Mouse (Mus musculus) heart, embryonic 11.5 days (tissue): ENCODE data around the gene Pglyrp2. TPM values are rescaled to one million over a fixed set of nuclear protein-coding genes. Genes with fewer than 3 reads are reported as not detected.

ENCODE experiments used
- ATAC-seq: fragments of 200-750 bp; cut with Nextera tagmentation; replicated peaks from 2 replicates; pipeline ENCODE4 v1.8.0; 2017; ENCODE audit warnings: moderate library complexity; ENCODE audit not compliant: insufficient number of reproducible peaks, low FRiP score, low TSS enrichment
- H3K27ac ChIP-seq: fragments of 300-500 bp; sonication (generic); 2 replicates; pipeline ENCODE4 v1.5.1; 2014; ENCODE audit warnings: mild to moderate bottlenecking, low read depth, low read length
- H3K27me3 ChIP-seq: fragments of 300-500 bp; sonication (generic); 2 replicates; pipeline ENCODE4 v1.6.1; 2014; ENCODE audit warnings: mild to moderate bottlenecking, low read length, mixed read lengths; ENCODE audit not compliant: control insufficient read depth, insufficient read depth
- H3K36me3 ChIP-seq: fragments of 300-500 bp; sonication (generic); 2 replicates; pipeline ENCODE4 v1.6.1; 2014; ENCODE audit warnings: mild to moderate bottlenecking, low read length, moderate library complexity, mixed read lengths; ENCODE audit not compliant: control insufficient read depth, insufficient read depth
- H3K4me1 ChIP-seq: fragments of 300-500 bp; sonication (generic); 2 replicates; pipeline ENCODE4 v1.6.1; 2014; ENCODE audit warnings: low read length; ENCODE audit not compliant: control insufficient read depth, insufficient read depth
- H3K4me2 ChIP-seq: fragments of 300-500 bp; sonication (generic); 2 replicates; pipeline ENCODE4 v1.6.1; 2014; ENCODE audit warnings: mild to moderate bottlenecking, moderate library complexity
- H3K4me3 ChIP-seq: fragments of 300-500 bp; sonication (generic); 2 replicates; pipeline ENCODE4 v1.5.1; 2014; ENCODE audit warnings: low read depth, low read length
- H3K9ac ChIP-seq: fragments of 300-500 bp; sonication (generic); 2 replicates; pipeline ENCODE4 v1.6.1; 2014; ENCODE audit warnings: mild to moderate bottlenecking, low read depth, low read length, moderate library complexity
- H3K9me3 ChIP-seq: fragments of 300-500 bp; sonication (generic); replicated peaks from 2 replicates; pipeline ENCODE4 v1.6.1; 2016; ENCODE audit warnings: low read length; ENCODE audit not compliant: control insufficient read depth
- WGBS: fragments of 180-500 bp; shearing (Covaris S2); extraction: QIAGEN DNeasy Blood & Tissue Kit; methylation state at CpG from one replicate; pipeline ENCODE4 v1.1.7; 2014; ENCODE audit not compliant: insufficient replicate concordance; 5-methylcytosine and 5-hydroxymethylcytosine counted together
- polyA plus RNA-seq: library from polyadenylated mRNA; unstranded; fragments of >200 nt; fragmentation: Nextera tagmentation; extraction: Ambion mirVana; gene quantifications from 2 replicates; pipeline ENCODE4 v1.2.1, GENCODE M21; 2014

Gene Pglyrp2
- polyA plus RNA-seq = 0.34 TPM in 1 of 2 replicates, not detected in the other

DNA sequence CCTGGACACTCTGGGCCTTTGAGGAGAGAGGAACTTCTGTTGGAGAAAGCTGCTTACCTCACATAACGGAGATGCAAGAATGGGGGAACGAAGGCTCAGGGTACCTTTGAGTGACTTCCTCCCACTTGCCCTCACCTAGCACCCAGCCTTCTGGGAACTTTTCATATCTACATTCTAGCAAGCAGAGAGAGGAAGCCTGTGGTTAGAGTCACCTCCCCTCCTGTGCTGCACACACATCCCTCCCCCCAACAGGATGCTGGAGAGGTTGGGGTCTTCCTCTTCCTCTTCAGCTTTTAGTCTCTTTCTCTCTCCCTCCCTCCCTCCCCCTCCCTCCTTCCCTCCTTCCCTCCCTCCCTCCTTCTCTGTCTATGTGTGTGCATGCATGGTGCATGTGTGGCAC lies at the start of gene Pglyrp2:
Gene Pglyrp2 (minus strand): TSS at position 134 of the 400 bp plus-strand sequence.
- H3K27me3 ChIP-seq = no peaks in the 10 kb centered on the region
- no peak within 1 kb of the TSS for H3K4me2 ChIP-seq
- no peak within 1 kb of the TSS for H3K9ac ChIP-seq
- WGBS = 80% methylated on average over 2 of the region's 2 CpGs
- H3K27ac ChIP-seq = no peak within 1 kb of the TSS
- no peak for ATAC-seq
- H3K4me1 ChIP-seq = no peaks in the 10 kb centered on the region
- H3K9me3 ChIP-seq = no peaks in the 10 kb centered on the region
- H3K4me3 ChIP-seq = no peak within 1 kb of the TSS
- H3K36me3 ChIP-seq = no peaks in the 10 kb centered on the region

DNA sequence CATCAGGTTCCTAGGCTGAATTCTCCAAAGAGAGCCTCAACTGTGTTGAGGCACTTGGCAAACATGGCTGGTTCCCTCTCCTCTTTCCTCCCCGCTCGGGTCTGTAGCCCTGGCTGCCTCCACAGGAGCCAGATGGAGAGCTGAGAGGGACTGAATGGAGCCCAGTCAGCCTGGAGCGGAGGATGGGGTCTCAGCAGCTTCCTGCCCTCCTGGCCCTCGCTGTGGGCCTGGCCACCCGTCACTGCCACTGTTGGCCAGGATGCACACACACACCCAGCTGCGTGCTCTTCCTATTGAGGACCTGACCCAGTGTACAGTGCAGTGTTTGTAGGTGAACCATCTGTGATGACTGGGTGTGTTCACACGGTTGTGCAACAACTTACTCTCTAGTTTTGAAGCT lies 48.2 kb upstream of the Pglyrp2 start:
- ATAC-seq = no peak
- Histone ChIP-seq H3K4me2 (no peak overlapping the region), H3K4me1 (no peaks in the 10 kb centered on the region), H3K9ac (no peak overlapping the region), H3K27me3 (no peaks in the 10 kb centered on the region), H3K4me3 (no peak overlapping the region), H3K36me3 (no peaks in the 10 kb centered on the region), H3K27ac (no peak overlapping the region), H3K9me3 (no peaks in the 10 kb centered on the region)
- 49% methylated on average over 7 of the region's 7 CpGs for WGBS

DNA sequence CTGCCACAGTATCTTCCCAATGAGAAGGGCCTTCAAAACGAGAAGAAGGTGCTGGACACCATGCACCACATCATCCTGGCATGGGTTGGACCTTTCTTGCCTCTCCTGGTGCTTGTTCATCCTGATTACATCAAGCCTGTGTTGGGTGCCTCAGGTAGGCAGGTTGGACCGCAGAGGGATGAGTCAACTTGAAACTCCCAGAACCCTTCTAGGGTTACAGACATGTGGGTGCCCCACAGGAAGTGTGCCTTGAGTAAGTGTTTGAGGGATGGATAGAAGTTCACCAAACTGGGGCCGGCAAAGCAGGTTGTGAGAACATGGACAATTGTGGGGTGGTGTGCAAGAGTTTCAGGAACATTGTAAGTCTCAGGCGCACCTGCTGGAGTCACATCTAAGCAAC lies 46.8 kb upstream of the Pglyrp2 start:
- Histone ChIP-seq H3K27ac (no peak overlapping the region), H3K9ac (no peak overlapping the region), H3K4me2 (no peak overlapping the region), H3K9me3 (no peaks in the 10 kb centered on the region), H3K27me3 (no peaks in the 10 kb centered on the region), H3K36me3 (no peaks in the 10 kb centered on the region), H3K4me1 (no peaks in the 10 kb centered on the region), H3K4me3 (no peak overlapping the region)
- ATAC-seq = no peak
- 71% methylated on average over 4 of the region's 4 CpGs for WGBS

DNA sequence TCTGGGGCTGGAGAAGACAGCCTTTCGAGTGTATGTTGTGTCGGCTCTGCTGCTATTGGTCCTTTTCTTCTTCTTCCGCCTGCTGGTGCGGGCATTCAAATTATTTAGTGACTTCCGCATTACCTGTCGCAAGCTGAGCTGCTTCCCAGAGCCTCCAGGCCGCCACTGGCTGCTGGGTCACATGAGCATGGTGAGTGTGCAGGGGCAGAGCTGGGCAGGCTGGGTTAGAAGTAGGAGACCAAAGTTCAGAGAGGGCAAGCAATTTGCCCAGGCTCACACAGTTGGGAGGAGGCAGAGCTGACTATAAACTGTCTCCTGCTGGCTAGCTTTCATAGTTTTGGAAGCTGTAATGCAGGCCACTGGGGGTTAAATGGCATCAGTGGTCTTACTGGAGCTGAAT lies 44.5 kb upstream of the Pglyrp2 start:
- no peaks in the 10 kb centered on the region for H3K9me3 ChIP-seq
- H3K36me3 ChIP-seq = no peaks in the 10 kb centered on the region
- no peak overlapping the region for H3K27ac ChIP-seq
- no peak for ATAC-seq
- no peak overlapping the region for H3K9ac ChIP-seq
- no peaks in the 10 kb centered on the region for H3K27me3 ChIP-seq
- H3K4me1 ChIP-seq = no peaks in the 10 kb centered on the region
- no peak overlapping the region for H3K4me3 ChIP-seq
- no peak overlapping the region for H3K4me2 ChIP-seq
- WGBS = 45% methylated on average over 7 of the region's 7 CpGs

DNA sequence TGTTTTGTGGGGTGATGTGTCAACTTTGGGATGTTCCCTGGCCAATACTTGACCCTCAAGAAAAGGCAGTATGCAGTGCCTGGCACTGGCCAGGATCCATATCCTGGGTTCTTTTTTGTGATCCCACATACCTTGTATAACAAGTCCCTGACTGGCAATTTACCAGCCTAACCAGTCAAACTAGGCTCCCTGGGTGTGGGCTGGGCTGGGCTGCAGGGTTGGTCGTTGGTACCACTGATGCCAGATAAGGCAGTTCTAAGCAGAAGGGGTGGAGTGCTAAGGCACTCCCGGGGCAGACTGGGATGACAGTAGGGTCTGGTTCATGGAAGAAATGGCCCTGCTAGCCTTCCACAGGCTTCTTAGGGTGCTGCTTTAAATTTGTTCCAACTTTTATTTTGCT lies 31.0 kb upstream of the Pglyrp2 start:
- WGBS = 51% methylated on average over 2 of the region's 2 CpGs
- no peak overlapping the region for H3K27ac ChIP-seq
- no peaks in the 10 kb centered on the region for H3K9me3 ChIP-seq
- no peaks in the 10 kb centered on the region for H3K36me3 ChIP-seq
- H3K9ac ChIP-seq = no peak overlapping the region
- peaks cover 5% of the 10 kb centered on the region; the same call in 1 of the 2 replicates for H3K4me1 ChIP-seq
- H3K27me3 ChIP-seq = peaks cover 19% of the 10 kb centered on the region
- no peak overlapping the region for H3K4me3 ChIP-seq
- no peak for ATAC-seq
- no peak overlapping the region for H3K4me2 ChIP-seq

GRCm38 (mm10) chr17:32454188-32454587 lies 30.2 kb upstream of the Pglyrp2 start:
- Histone ChIP-seq H3K27me3 (peaks cover 19% of the 10 kb centered on the region), H3K4me1 (peaks cover 5% of the 10 kb centered on the region; the same call in 1 of the 2 replicates), H3K27ac (no peak overlapping the region), H3K9ac (no peak overlapping the region), H3K36me3 (no peaks in the 10 kb centered on the region), H3K4me2 (no peak overlapping the region), H3K9me3 (no peaks in the 10 kb centered on the region), H3K4me3 (no peak overlapping the region)
- no peak for ATAC-seq
- 67% methylated on average over 4 of the region's 4 CpGs for WGBS

DNA sequence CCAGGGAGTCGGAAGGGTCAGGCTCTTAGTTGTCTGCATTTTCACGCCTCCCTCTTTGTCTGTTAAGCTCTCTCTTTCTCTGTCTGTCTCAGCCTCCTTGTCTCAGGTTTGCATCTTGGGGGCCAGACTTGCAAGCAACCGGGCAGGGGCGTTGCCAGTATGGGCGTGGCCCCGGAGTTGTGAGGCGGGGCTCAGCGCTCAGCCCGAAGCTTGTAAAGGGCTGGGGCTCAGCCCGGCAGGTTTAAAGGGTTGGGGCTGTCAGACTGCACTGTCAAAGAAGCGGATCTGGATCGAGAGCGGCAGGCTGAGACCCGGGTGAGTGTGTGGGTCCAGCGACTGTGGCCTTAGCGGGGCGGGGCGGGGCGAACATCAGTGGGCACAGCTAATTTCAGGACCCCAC lies 28.5 kb upstream of the Pglyrp2 start, which contains the start of gene Cyp4f39:
Gene Cyp4f39 (plus strand): TSS at position 242 of the 400 bp plus-strand sequence.
- Histone ChIP-seq H3K4me3 (peak within 1 kb of the TSS; percentile 31), H3K9ac (no peak within 1 kb of the TSS), H3K36me3 (no peaks in the 10 kb centered on the region), H3K4me1 (peaks cover 5% of the 10 kb centered on the region; the same call in 1 of the 2 replicates), H3K27me3 (peaks cover 19% of the 10 kb centered on the region), H3K4me2 (peak within 1 kb of the TSS; percentile 60), H3K9me3 (no peaks in the 10 kb centered on the region), H3K27ac (no peak within 1 kb of the TSS)
- no peak for ATAC-seq
- 1% methylated on average over 19 of the region's 19 CpGs for WGBS

DNA sequence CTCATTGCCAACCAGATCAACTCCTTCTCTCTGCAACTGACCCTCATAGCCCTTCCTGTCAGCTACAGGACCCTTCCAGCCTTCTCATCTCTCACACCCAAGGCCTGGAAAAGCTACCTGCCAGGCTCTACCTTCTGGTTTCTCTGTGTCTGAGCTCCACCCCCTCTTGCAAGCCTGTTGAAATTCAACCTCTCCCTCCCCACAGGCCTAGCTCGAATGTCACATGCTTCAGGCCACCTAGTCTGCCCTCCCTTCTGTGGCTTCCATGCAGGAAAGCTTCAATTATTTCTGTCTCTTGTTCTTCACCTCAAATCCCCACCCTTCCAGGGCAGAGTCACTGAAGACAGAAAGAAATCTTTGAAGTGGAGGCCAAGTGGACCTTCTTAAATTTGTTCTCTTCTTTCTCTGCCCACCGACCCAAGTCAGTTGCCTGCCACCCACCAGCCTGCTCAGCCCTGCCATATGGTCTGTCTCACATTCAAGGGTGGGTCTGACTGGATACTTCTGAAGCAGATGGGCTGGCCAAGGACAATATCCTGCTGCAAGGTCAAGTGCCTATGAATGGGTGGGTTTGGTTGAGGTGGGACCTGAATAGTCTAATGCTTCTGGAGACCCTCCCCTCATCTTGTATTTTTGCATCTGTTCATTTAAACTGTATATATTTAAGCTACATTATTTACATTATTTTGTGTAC lies 27.0 kb upstream of the Pglyrp2 start:
- WGBS = 42% methylated on average over 2 of the region's 2 CpGs
- ATAC-seq = no peak

DNA sequence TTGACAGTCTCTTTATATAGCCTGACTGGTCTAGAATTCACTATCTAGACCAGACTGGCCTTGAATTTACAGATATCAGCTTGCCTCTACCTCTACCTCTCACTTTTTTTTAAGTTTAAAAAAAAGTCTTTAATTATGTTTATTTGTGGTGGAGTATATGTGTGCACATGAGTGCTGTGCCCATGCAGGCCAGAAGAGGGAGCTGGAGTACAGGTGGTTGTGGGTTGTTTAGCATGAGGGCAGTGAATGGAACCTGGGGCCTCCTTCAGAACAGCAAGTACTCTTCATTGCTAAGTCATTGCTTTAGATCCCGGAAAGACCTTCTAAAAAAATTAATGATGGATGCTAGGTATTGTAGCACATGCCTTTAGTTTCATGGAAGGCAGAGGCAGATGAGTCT lies 25.1 kb upstream of the Pglyrp2 start:
- H3K4me2 ChIP-seq = no peak overlapping the region
- peaks cover 5% of the 10 kb centered on the region; the same call in 1 of the 2 replicates for H3K4me1 ChIP-seq
- no peak overlapping the region for H3K4me3 ChIP-seq
- H3K36me3 ChIP-seq = no peaks in the 10 kb centered on the region
- WGBS = 84% methylated on average over 1 of the region's 1 CpGs
- H3K9me3 ChIP-seq = no peaks in the 10 kb centered on the region
- ATAC-seq = no peak
- H3K9ac ChIP-seq = no peak overlapping the region
- no peak overlapping the region for H3K27ac ChIP-seq
- peaks cover 19% of the 10 kb centered on the region for H3K27me3 ChIP-seq

More for the DNA sequence above, 27.0 kb upstream of the Pglyrp2 start:
- H3K9ac ChIP-seq = no peak overlapping the region
- H3K4me1 ChIP-seq = peaks cover 5% of the 10 kb centered on the region; the same call in 1 of the 2 replicates
- no peak overlapping the region for H3K4me2 ChIP-seq
- no peak overlapping the region for H3K4me3 ChIP-seq
- H3K36me3 ChIP-seq = no peaks in the 10 kb centered on the region
- H3K27me3 ChIP-seq = peaks cover 19% of the 10 kb centered on the region
- H3K27ac ChIP-seq = no peak overlapping the region
- no peaks in the 10 kb centered on the region for H3K9me3 ChIP-seq
